Mouse (Mus musculus): Measurements from ENCODE around the gene Gm28048.

GRCm38 (mm10) chr11:22957791-22958374, 24.0 kb downstream of the Gm28048 start:
- TF ChIP-seq CTCF (IDR thresholded peaks at IDR 0.05) (peak; percentile 82), EP300 (IDR thresholded peaks at IDR 0.05; ENCODE audit: insufficient read depth, low read depth, low read length) (no peak), POLR2A (IDR thresholded peaks at IDR 0.05; ENCODE audit: insufficient read depth, low read depth, low read length) (no peak)
